Mouse (Mus musculus) gastrocnemius, postnatal 10 days (tissue): ENCODE results near the gene Btf3. TPM values are rescaled to one million over a fixed set of nuclear protein-coding genes. Genes with fewer than 3 reads are reported as not detected.

Source experiments
- DNase-seq: peaks from one replicate; pipeline ENCODE4 v3.0.0; 2021; ENCODE audit warnings: mixed read lengths
- long read RNA-seq, 2 experiments: library from polyadenylated mRNA; stranded (forward); transcript quantifications; one replicate each; pipeline ENCODE4 v2.0.0; 2021
- total RNA-seq, 2 experiments: library from RNA; stranded (reverse); gene quantifications; 2 replicates each; pipeline ENCODE4 v1.2.3; 2021

Btf3 gene
- 100 to 1,000 TPM; 311 to 330 TPM for total RNA-seq
- long read RNA-seq, experiment 1, transcript Btf3-201 (6 exons, 1,091 nt): minor isoform, 9 of 159 reads
- long read RNA-seq, experiment 1, transcript Btf3-205 (6 exons, 888 nt): major isoform, 149 of 159 reads
- long read RNA-seq, experiment 1, partial matches to known transcripts: 0 of 159 reads
- long read RNA-seq, experiment 1, other reads (novel, unspliced or antisense): 0 of 159 reads
- long read RNA-seq, experiment 2, transcript Btf3-201 (6 exons, 1,091 nt): minor isoform, 11 of 168 reads
- long read RNA-seq, experiment 2, transcript Btf3-205 (6 exons, 888 nt): major isoform, 152 of 168 reads
- long read RNA-seq, experiment 2, partial matches to known transcripts: 0 of 168 reads
- long read RNA-seq, experiment 2, other reads (novel, unspliced or antisense): 3 of 168 reads

GRCm38 (mm10) chr13:98316480-98317245 is at the start of gene Btf3:
Gene Btf3, minus strand, starts transcription at chr13:98317006.
- DNase-seq: peak; percentile 95

- peak; percentile 16 for DNase-seq
Observed at GRCm38 (mm10) chr13:98365766-98366421, 49.1 kb upstream of the Btf3 start.

GRCm38 (mm10) chr13:98365081-98365480 is 48.3 kb upstream of the Btf3 start:
- DNase-seq: no peak

GRCm38 (mm10) chr13:98363046-98363445 is 46.2 kb upstream of the Btf3 start:
- no peak for DNase-seq

GRCm38 (mm10) chr13:98361161-98361560 is 44.4 kb upstream of the Btf3 start:
- no peak for DNase-seq

- no peak for DNase-seq
Observed at GRCm38 (mm10) chr13:98360391-98360790, 43.6 kb upstream of the Btf3 start.

GRCm38 (mm10) chr13:98359337-98359736 is 42.5 kb upstream of the Btf3 start:
- DNase-seq: no peak

GRCm38 (mm10) chr13:98358424-98359181 is 41.8 kb upstream of the Btf3 start:
- DNase-seq: no peak

- DNase-seq: no peak
Observed at GRCm38 (mm10) chr13:98357433-98358423, 40.9 kb upstream of the Btf3 start.

GRCm38 (mm10) chr13:98356973-98357425 is 40.2 kb upstream of the Btf3 start:
- no peak for DNase-seq

GRCm38 (mm10) chr13:98356176-98356972 is 39.6 kb upstream of the Btf3 start:
- no peak for DNase-seq

- DNase-seq: peak; percentile 28
Observed at GRCm38 (mm10) chr13:98355559-98356111, 38.8 kb upstream of the Btf3 start.

GRCm38 (mm10) chr13:98354871-98355558 is 38.2 kb upstream of the Btf3 start:
- DNase-seq: no peak

- peak; percentile 34 for DNase-seq
Observed at GRCm38 (mm10) chr13:98354090-98354801, 37.4 kb upstream of the Btf3 start, which contains the start of gene Foxd1. Gene Foxd1, plus strand, starts transcription at chr13:98354242.

- DNase-seq: no peak
Observed at GRCm38 (mm10) chr13:98353709-98354089, 36.9 kb upstream of the Btf3 start.

- DNase-seq: no peak
Observed at GRCm38 (mm10) chr13:98352381-98352975, 35.7 kb upstream of the Btf3 start.

GRCm38 (mm10) chr13:98351527-98351926 is 34.7 kb upstream of the Btf3 start:
- DNase-seq: peak; percentile 30

GRCm38 (mm10) chr13:98349491-98349890 is 32.7 kb upstream of the Btf3 start:
- DNase-seq: no peak
